Mouse (Mus musculus) CD8-positive naive resting alpha-beta T cell, adult 2 months (primary cell): ENCODE results near the gene Gm17324.

Experiments
- DNase-seq, 2 experiments: peaks; one replicate each; pipeline ENCODE4 v3.0.0; 2022; ENCODE audit warnings: low read depth in 2 of 2, low spot score in 2 of 2

Gene Gm17324

GRCm38 (mm10) chr9:78473588-78473987 is 25.0 kb upstream of the Gm17324 start:
- no peak for DNase-seq

GRCm38 (mm10) chr9:78465725-78466124 is 17.1 kb upstream of the Gm17324 start:
- no peak for DNase-seq

GRCm38 (mm10) chr9:78463337-78463736 is 14.8 kb upstream of the Gm17324 start:
- no peak for DNase-seq

- DNase-seq, result no peak
These were observed 8.4 kb upstream of the Gm17324 start for GRCm38 (mm10) chr9:78457026-78457425.

GRCm38 (mm10) chr9:78451382-78451781 is 2.8 kb upstream of the Gm17324 start:
- DNase-seq, result no peak

GRCm38 (mm10) chr9:78450404-78450803 is 1.8 kb upstream of the Gm17324 start:
- no peak for DNase-seq

GRCm38 (mm10) chr9:78447606-78447972 is 997 bp downstream of the Gm17324 start:
- DNase-seq, result no peak

- DNase-seq, result peak; percentile 42 to 49
These were observed 5.8 kb downstream of the Gm17324 start, which contains the start of gene Cgas for GRCm38 (mm10) chr9:78442579-78443392. Gene Cgas (minus strand): TSS chr9:78443237.

- DNase-seq, result peak; percentile 15 to 26
These were observed 6.4 kb downstream of the Gm17324 start for GRCm38 (mm10) chr9:78442237-78442578.

- DNase-seq, result no peak
These were observed 9.2 kb downstream of the Gm17324 start for GRCm38 (mm10) chr9:78439426-78439825.

GRCm38 (mm10) chr9:78432471-78432870 is 16.1 kb downstream of the Gm17324 start:
- DNase-seq, result no peak

GRCm38 (mm10) chr9:78430486-78430885 is 18.1 kb downstream of the Gm17324 start:
- no peak for DNase-seq

- DNase-seq, result no peak
These were observed 19.0 kb downstream of the Gm17324 start for GRCm38 (mm10) chr9:78429551-78429950.

GRCm38 (mm10) chr9:78428870-78429432 is 19.6 kb downstream of the Gm17324 start:
- DNase-seq, result no peak

- DNase-seq, result no peak
These were observed 20.4 kb downstream of the Gm17324 start for GRCm38 (mm10) chr9:78428185-78428584.

GRCm38 (mm10) chr9:78427362-78427781 is 21.2 kb downstream of the Gm17324 start:
- DNase-seq, result no peak

- no peak for DNase-seq
These were observed 47.0 kb downstream of the Gm17324 start for GRCm38 (mm10) chr9:78401596-78401995.

GRCm38 (mm10) chr9:78400570-78400969 is 48.0 kb downstream of the Gm17324 start:
- no peak for DNase-seq
